Mouse (Mus musculus) hematopoietic stem cell, adult 5-6 weeks (primary cell): Measurements from ENCODE around the gene Ephb1. TPM values are rescaled to one million over a fixed set of nuclear protein-coding genes. Genes with fewer than 3 reads are reported as not detected.

ENCODE experiments used
- ATAC-seq, 2 experiments: fragments of 125-278 bp in 1 of 2; replicated peaks in 1 of 2; 2 replicates each; pipeline ENCODE4 v1.8.0; 2016 to 2017; ENCODE audit warnings: inconsistent platforms in 2 of 2, mild to moderate bottlenecking in 2 of 2, moderate number of reproducible peaks in 2 of 2, low read depth in 1 of 2, moderate TSS enrichment in 1 of 2; ENCODE audit not compliant: low FRiP score in 2 of 2, poor library complexity in 2 of 2, severe bottlenecking in 2 of 2, insufficient read depth in 1 of 2, low TSS enrichment in 1 of 2
- total RNA-seq: library from RNA; stranded (forward); fragments of 172-1452, 232-1000 nt; gene quantifications from 2 replicates; pipeline ENCODE4 v1.2.3, GENCODE M21; 2017

Ephb1 gene
- total RNA-seq, 1 experiment from 2014 or later = not detected

DNA sequence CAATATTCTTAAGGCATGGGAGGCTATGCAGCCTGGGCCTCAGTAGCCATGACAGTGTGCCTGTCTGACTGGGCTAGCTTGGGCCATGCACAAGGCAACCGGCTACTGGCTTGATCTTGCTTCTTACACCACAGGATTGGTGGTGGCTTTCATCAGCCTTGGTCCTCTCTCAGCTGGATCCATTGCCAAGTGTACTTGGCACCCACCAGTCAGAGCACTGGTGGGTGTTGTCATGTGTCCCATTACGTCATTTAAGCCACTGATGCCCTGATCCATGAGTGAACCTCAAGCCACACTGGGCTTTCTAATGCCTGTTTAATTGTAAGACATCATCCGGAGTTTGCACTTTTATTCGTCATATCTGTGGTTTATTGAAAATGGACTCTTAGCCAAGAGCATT is 215.3 kb downstream of the Ephb1 start:
- ATAC-seq = no peak

DNA sequence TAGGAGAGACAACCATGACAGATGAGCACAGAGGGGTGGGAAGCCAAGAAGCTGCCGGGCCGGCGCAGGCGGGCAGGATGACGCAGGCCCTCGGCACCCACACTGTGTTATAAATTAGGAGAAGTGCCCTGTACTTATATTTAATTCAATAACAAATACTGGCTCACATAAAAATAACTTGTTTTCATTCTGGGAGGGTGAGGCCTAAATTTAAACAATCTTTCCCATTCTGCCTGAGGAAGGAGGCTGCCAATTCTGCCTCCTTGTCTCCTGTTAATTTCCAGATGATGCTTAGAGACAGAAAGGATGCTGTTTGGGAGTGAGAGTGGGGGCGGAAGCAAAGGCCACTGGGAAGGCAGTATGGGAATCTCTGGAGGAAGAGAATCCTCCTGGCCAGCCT is 215.8 kb downstream of the Ephb1 start:
- no peak for ATAC-seq

DNA sequence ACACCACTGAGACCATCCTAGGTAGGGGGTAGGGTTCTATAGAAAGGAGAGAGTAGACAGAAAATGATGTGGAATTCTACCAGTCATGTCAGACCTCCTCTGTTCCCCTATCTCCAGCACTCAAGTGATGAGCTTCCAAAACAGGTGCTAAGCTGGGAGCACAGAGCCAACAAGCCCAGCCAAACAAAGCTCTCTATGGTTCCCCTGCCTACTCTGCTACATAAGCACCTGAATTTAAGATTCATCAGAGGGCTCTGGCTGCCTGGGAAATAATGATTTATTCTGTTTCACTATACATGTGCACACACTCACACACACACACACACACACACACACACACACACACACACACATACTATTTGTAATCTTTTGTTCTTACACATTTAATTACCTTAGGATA is 216.3 kb downstream of the Ephb1 start:
- no peak for ATAC-seq

DNA sequence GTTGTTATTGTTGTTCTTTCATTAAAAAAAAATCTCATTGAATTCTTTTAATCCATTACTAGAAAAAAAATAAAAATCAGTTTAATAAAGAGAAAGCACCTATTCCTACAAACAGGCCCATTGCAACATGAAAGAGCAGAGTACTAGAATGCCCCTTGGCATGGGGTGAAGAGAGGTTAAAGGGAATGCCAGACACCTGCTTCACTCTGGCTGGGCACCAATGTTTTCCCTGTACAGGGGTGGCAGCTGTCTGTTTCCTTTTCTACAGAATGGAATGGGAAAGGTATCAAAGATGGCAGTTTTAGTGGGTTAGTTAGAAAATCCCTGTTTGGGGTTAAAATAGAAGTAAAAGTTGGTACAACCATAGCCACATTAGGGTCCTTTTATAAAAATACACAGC is 224.0 kb downstream of the Ephb1 start:
- ATAC-seq = no peak

DNA sequence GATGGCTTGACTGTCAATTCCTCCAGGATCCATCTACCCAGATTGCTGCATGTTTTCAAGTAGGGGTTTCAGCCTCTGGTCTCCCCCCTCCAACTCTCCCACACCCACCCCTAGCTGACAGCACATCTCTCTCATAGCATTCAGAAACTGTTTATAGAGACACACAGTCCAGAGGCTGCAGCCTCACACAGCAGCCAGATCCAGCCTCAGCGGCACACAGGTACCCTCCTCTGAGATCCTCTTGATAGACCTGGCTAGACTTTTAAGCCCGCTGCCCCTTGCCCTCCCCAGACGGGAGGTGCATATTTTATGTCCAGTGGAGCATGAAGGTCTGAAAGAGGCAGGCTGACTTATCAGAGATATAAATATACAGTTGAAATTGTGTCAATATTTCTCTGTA is 228.0 kb downstream of the Ephb1 start:
- no peak for ATAC-seq

DNA sequence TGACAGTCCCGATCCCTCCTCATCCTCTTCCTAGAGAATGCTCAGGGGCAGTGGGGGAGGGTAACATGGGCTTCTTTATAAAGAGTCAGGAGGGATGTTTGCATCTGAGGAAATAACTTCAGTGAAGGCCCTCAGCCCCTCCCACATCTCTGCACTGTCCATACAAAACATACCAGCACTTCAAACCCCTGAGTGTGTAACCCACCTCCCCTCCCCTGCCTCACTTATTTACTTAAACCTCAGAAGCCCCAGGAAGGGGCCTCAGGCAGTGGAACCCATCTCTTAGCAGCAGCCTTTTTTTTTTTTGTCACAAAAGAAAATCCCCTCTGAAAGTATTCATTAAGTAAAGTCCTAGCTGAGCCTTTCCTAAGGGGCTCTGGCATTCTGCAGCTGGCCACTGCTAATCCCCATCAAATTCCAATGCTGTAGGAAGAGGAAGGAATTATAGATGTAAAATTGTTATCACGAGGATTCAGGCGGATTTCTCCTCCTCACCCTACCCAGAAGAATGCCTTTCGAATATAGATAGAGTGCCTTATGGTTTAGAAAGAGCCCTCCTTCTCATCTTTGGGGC is 231.5 kb downstream of the Ephb1 start:
- no peak for ATAC-seq

DNA sequence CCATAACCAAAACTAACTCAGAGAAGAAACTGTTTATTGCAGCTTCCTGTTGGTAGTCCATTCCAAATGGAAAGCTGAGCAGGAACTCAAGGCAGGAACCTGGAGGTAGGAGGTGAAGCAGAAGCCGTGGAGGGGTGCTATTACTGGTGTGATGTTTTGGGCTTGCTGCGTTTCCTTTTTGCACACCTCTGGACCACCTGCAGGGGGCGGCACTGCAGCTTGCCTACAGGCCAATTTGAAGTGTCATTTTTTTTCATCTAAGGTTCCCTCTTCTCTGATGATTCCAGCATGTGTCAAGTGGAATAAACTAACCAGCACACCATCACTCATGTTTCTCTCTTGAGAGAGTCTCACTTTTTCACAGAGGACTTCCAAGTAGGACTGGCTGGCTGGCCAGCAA is 235.1 kb downstream of the Ephb1 start:
- ATAC-seq = no peak

DNA sequence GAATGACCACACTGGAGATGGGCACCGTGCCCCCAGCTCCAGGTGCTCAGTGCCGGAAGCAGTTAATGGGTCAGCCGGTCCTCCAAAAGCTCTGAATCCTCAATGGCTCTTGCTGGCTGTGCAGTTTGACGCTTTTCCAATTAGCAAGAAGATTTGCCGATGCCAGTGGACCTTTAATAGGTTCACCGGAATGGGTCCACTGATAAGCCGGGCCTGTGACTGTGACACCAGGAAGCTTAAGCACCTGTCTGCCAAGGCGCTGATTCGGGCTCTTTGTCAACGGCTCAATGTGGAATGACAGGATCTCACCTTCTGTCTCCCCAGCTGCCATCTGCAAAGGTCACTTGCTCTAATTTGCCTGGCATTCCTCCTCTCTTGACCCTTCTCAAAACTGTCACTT is 239.2 kb downstream of the Ephb1 start:
- no peak for ATAC-seq

DNA sequence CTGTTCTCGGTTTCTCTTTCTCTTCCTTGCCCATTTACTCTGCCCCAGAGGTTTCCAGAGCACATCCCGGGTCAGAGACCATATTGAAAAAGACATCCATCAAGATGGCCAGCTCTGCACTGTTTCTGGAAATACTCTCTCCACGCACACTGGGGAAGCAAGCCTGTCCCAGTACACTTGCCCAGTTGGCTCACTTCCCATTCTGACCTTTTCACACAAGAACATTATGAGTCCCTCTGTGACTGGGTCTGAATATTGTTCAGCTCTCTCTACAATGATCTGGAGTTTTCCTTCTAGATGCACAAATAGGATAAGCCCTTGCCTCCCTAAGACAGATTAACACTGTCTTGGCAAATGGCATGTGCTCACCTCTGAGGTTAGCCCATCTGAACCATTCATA is 243.0 kb downstream of the Ephb1 start:
- ATAC-seq = no peak

DNA sequence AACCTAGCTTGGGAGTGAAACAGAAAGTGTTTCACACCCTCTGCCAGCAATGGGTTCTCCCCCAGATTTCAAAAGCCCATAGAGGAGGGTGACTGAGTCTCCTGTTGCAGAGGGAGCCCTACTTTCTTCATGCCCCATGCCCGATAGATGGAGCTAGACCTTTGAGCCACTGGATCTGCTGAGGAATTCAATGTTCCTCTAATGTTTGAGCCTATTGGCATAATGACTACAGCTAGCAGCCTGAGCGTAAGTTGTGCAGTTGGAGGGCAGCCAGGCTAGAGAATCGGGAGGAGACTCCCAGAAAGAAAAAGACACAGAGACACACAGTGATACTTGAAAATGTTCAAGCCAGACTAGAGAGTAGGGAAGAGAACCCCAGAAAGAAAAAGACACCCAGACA is 246.5 kb downstream of the Ephb1 start:
- ATAC-seq = no peak

DNA sequence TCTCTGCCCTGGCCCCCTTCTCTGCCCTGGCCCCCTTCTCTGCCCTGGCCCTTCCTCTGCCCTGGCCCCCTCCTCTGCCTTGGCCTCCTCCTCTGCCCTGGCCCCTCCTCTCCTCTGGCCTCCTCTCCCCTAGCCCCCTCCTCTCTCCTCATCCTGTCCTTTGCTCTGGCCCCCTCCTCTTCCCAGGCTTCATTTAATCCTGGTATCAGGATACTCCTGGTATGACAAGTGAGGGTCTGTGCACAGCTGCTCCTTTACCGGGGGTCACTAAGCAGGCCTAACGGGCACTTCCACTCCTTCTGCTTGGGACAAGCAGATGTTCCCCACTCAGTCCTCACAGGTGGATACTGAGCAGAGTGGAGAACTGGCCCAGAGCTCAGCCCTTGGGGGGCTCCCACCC is 247.3 kb downstream of the Ephb1 start:
- no peak for ATAC-seq

DNA sequence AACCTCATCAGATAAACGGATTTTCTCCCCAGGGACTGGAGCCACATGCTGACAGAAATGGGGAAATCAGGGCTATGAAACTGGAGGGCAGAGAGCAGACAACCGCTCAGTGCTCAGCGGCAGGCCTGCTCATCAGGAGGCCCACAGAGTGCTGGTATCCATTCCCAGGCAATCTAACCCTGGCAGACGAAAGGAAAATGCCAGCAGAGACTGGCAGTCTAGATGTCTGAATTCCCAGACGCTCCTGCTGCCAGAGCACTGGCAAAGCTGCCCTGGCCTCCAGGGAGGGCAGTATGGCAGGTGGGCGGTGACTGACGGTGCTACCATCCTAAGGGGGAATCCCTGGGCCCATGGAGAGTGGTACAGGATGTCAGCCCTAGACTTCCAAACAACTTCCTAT is 257.7 kb downstream of the Ephb1 start:
- ATAC-seq = no peak

DNA sequence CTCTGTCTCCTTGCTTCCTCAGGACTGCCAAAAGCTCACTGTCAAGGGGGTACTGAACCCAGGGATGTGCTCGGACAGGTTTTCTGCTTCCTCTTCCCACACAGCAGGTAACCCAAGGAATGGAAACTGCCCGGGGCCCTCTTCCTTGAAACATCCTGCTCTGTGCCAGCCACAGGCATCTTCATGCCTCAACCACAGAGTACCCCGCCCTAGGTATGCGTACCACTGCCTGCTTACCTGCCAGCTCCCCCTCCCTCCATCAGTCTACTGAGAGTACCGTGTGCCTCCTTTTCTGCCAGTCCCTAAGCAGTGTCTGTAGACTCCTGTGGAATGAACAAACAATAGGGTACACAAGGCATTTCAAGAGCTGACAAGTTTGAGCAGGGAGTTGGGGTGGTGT is 265.9 kb downstream of the Ephb1 start:
- no peak for ATAC-seq

DNA sequence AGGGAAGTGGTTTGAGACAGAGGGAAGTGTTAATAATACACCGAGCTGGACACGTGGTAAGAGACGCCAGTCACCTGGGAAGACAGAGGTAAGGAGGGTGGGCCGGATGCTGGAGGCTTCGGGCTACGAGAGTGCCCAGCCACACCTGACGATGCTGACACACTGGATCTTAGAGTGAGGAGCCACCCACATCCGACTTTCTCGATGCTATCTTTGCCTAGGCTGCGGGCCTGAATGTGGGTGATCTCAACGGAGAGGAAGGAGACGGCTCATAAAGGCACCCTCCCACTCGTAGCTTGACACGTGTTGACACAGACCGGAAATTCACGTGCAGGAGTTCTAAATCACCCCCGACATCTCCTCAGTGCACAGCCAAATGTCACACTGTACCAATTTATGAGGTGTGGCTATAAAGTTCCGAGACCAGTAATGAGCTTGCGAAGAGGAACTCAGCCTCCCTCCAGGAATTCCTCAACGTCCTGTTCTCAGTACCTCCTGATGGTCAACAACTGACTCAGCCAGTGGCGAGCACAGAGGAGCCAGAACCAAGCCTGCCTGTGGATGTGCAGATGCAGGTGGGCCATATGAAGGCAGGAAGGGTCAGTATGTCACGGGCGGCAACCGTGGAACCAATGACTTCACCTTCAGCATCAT is 268.3 kb downstream of the Ephb1 start:
- ATAC-seq = peak; percentile 67 to 72

DNA sequence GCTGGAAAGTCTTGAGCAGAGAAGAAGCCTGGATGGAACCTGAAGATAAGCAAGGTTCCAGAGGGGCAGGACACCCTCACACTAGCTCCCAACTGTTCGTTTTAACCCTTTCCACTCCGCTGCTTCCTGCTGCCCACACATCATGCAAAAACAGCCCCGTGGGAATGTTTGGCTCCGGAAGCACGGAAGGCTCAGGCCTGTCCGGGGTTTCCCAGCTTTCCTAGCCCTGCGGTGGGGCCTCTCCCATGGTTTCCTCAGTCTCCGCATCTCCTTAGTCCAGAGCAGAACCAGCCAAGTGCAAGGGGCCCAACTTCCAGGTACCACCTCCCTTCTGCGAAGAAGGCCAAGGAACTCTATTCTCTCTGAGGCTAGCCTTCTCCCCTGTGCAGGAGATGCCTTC is 269.0 kb downstream of the Ephb1 start:
- ATAC-seq = no peak

DNA sequence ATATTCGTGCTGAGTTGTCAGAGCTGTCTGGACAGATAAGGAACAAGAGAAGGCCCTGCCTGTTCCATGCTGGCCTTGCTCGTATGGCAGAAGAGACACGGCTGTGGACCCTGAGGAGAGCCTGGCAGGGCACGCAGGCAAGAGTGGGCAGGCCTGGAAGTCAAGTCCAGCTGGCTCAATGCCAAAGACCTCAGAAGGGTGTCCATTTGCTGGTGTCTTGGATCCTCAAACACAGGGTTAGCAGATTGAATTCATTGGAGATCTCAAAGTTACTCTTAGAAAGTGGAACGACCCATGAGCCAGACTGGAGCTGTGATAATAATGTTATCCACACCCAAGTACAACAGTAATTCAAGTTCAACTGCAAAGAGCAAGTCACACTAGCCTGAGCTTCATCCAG is 273.6 kb downstream of the Ephb1 start:
- ATAC-seq = no peak

DNA sequence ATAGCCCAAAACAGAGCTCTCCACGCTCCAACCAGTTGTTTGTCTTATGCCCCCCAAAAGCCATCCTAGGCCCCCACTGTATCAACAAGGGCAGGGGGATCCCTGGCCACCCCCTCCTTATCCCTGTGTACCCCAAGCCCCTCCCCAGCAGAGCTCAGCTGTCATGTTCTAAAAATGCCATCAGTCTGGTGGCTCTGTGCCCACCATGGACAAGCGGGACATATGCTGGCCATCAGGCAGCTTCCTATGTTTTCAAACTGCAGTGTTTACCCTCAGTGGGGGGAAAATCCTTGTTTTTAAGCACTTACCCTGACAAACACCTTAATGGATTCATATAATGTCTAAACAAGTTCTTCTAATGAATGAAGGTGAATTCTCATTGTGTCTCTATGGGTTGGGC is 275.3 kb downstream of the Ephb1 start:
- ATAC-seq = no peak

DNA sequence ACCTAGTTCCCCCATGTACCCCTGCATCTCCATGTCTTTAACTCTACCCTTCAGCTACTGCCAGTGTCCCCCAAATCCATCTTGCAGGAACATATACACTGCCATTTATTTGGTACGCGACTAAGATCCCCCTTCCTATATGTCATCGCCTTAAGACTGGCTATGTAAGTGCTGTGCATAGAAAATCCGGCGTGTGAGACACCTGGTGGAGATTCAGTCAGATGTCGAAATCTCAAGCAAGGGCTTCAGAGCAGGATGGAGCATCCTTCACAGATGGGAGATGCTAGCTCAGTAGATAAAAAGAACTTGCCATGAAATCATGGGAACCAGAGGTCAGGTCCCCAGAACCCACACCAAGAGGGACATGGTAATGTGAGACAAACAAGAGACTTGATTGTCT is 276.3 kb downstream of the Ephb1 start:
- ATAC-seq = no peak

DNA sequence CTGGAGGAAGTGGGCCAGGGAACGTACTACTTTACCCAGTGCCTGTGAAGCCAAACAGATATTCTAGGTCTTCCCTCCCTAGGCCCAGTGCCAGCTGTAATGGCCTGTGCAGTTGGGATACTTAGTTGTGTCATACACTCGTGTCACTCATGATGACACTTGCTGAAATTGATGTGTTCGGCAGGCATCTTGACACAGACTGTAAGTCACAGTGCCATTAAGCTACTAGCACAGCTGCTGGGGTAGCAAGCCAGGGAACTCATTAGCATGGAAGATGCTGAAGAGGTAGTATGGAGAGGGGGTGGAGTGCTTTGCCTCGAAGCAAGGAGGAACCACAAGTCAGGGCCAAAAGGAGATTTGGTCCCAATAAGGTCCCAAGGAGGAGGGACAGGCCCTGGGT is 279.0 kb downstream of the Ephb1 start:
- no peak for ATAC-seq
